Mouse (Mus musculus): Measurements from ENCODE around the gene Brd3os.

GRCm38 (mm10) chr2:27416425-27416824 is 25.7 kb upstream of the Brd3os start:
- TF ChIP-seq CTCF (IDR thresholded peaks at IDR 0.05; ENCODE audit: extremely low read depth, insufficient read length, insufficient replicate concordance, low read depth, low read length), result no peak
- TF ChIP-seq POLR2A (IDR thresholded peaks at IDR 0.05; ENCODE audit: low read depth, low read length), result no peak

All from small intestine, adult 2 months (tissue).